Mouse (Mus musculus) erythroblast, embryonic 14.5 days (primary cell): ENCODE results near the gene Gm33543. TPM values are rescaled to one million over a fixed set of nuclear protein-coding genes. Genes with fewer than 3 reads are reported as not detected.

Source experiments
- H3K27me3 ChIP-seq: 2 replicates; pipeline ENCODE4 v1.6.1; 2012; ENCODE audit warnings: inconsistent platforms; ENCODE audit not compliant: control insufficient read depth
- H3K36me3 ChIP-seq: 2 replicates; pipeline ENCODE4 v1.6.1; 2012; ENCODE audit warnings: mild to moderate bottlenecking, inconsistent platforms; ENCODE audit not compliant: control insufficient read depth
- H3K4me1 ChIP-seq: 2 replicates; pipeline ENCODE4 v1.6.1; 2012; ENCODE audit warnings: inconsistent platforms; ENCODE audit not compliant: control insufficient read depth
- H3K4me3 ChIP-seq: replicated peaks from 2 replicates; pipeline ENCODE3; 2012; ENCODE audit warnings: moderate library complexity, mild to moderate bottlenecking, inconsistent platforms
- H3K9me3 ChIP-seq: 2 replicates; pipeline ENCODE4 v1.6.1; 2012; ENCODE audit warnings: low read length, inconsistent platforms, mixed read lengths; ENCODE audit not compliant: control insufficient read depth
- GATA1 ChIP-seq: IDR thresholded peaks from 2 replicates; pipeline ENCODE4 v1.6.1; 2012; ENCODE audit warnings: low read length, inconsistent platforms, mixed read lengths
- TAL1 ChIP-seq: IDR thresholded peaks from 3 replicates; pipeline ENCODE4 v1.6.1; 2012; ENCODE audit warnings: low read length, inconsistent platforms, mixed read lengths
- polyA plus RNA-seq: library from polyadenylated mRNA; stranded (reverse); fragments of >175 nt; gene quantifications from 2 replicates; pipeline ENCODE4 v1.2.3, GENCODE M21; 2012

The Gm33543 gene
- polyA plus RNA-seq = not detected in 2 replicates

GRCm38 (mm10) chr10:95842789-95843637 lies at the start of gene Gm33543:
Gene Gm33543 (minus strand): TSS chr10:95842930.
- H3K4me3 ChIP-seq = no peak within 1 kb of the TSS
- H3K27me3 ChIP-seq = no peaks in the 10 kb centered on the region
- H3K9me3 ChIP-seq = no peaks in the 10 kb centered on the region
- H3K36me3 ChIP-seq = no peaks in the 10 kb centered on the region
- no peak for TF ChIP-seq TAL1
- TF ChIP-seq GATA1 = no peak
- no peaks in the 10 kb centered on the region for H3K4me1 ChIP-seq

GRCm38 (mm10) chr10:95892132-95892531 lies 49.4 kb upstream of the Gm33543 start:
- Histone ChIP-seq H3K27me3 (peaks cover 5% of the 10 kb centered on the region; the same call in 1 of the 2 replicates), H3K4me1 (peaks cover 4% of the 10 kb centered on the region; the same call in 1 of the 2 replicates), H3K9me3 (no peaks in the 10 kb centered on the region), H3K4me3 (no peak overlapping the region), H3K36me3 (no peaks in the 10 kb centered on the region)
- no peak for TF ChIP-seq TAL1
- no peak for TF ChIP-seq GATA1

- no peaks in the 10 kb centered on the region for H3K9me3 ChIP-seq
- TF ChIP-seq TAL1 = no peak
- peaks cover 4% of the 10 kb centered on the region; the same call in 1 of the 2 replicates for H3K4me1 ChIP-seq
- H3K36me3 ChIP-seq = no peaks in the 10 kb centered on the region
- no peak overlapping the region for H3K4me3 ChIP-seq
- H3K27me3 ChIP-seq = peaks cover 5% of the 10 kb centered on the region; the same call in 1 of the 2 replicates
Measured at GRCm38 (mm10) chr10:95891214-95891960, 48.7 kb upstream of the Gm33543 start.

GRCm38 (mm10) chr10:95883761-95884517 lies 41.2 kb upstream of the Gm33543 start:
- H3K4me1 ChIP-seq = no peaks in the 10 kb centered on the region
- no peaks in the 10 kb centered on the region for H3K27me3 ChIP-seq
- no peaks in the 10 kb centered on the region for H3K9me3 ChIP-seq
- H3K36me3 ChIP-seq = no peaks in the 10 kb centered on the region
- H3K4me3 ChIP-seq = no peak overlapping the region
- TF ChIP-seq GATA1 (no peak), TAL1 (no peak)

GRCm38 (mm10) chr10:95882036-95882435 lies 39.3 kb upstream of the Gm33543 start:
- Histone ChIP-seq H3K27me3 (no peaks in the 10 kb centered on the region), H3K4me3 (no peak overlapping the region), H3K4me1 (no peaks in the 10 kb centered on the region), H3K9me3 (no peaks in the 10 kb centered on the region), H3K36me3 (no peaks in the 10 kb centered on the region)
- TF ChIP-seq GATA1 (no peak), TAL1 (no peak)

- H3K4me1 ChIP-seq = no peaks in the 10 kb centered on the region
- H3K4me3 ChIP-seq = no peak overlapping the region
- no peak for TF ChIP-seq TAL1
- no peak for TF ChIP-seq GATA1
- H3K27me3 ChIP-seq = no peaks in the 10 kb centered on the region
- H3K9me3 ChIP-seq = no peaks in the 10 kb centered on the region
- no peaks in the 10 kb centered on the region for H3K36me3 ChIP-seq
Measured at GRCm38 (mm10) chr10:95879983-95880934, 37.5 kb upstream of the Gm33543 start.

- TF ChIP-seq TAL1 (no peak), GATA1 (no peak)
- Histone ChIP-seq H3K36me3 (no peaks in the 10 kb centered on the region), H3K27me3 (no peaks in the 10 kb centered on the region), H3K4me3 (no peak overlapping the region), H3K4me1 (no peaks in the 10 kb centered on the region), H3K9me3 (no peaks in the 10 kb centered on the region)
Measured at GRCm38 (mm10) chr10:95870782-95871181, 28.1 kb upstream of the Gm33543 start.

GRCm38 (mm10) chr10:95868348-95868747 lies 25.6 kb upstream of the Gm33543 start:
- Histone ChIP-seq H3K4me3 (no peak overlapping the region), H3K27me3 (no peaks in the 10 kb centered on the region), H3K4me1 (no peaks in the 10 kb centered on the region), H3K36me3 (no peaks in the 10 kb centered on the region), H3K9me3 (no peaks in the 10 kb centered on the region)
- TF ChIP-seq TAL1 (no peak), GATA1 (no peak)
